Mouse (Mus musculus) liver (tissue): ENCODE results near the gene Tor1aip1.

ENCODE experiments used
- DNase-seq: peaks from one replicate; pipeline ENCODE4 v3.0.0-alpha.2; 2020; ENCODE audit warnings: mixed read lengths

Gene Tor1aip1

DNA sequence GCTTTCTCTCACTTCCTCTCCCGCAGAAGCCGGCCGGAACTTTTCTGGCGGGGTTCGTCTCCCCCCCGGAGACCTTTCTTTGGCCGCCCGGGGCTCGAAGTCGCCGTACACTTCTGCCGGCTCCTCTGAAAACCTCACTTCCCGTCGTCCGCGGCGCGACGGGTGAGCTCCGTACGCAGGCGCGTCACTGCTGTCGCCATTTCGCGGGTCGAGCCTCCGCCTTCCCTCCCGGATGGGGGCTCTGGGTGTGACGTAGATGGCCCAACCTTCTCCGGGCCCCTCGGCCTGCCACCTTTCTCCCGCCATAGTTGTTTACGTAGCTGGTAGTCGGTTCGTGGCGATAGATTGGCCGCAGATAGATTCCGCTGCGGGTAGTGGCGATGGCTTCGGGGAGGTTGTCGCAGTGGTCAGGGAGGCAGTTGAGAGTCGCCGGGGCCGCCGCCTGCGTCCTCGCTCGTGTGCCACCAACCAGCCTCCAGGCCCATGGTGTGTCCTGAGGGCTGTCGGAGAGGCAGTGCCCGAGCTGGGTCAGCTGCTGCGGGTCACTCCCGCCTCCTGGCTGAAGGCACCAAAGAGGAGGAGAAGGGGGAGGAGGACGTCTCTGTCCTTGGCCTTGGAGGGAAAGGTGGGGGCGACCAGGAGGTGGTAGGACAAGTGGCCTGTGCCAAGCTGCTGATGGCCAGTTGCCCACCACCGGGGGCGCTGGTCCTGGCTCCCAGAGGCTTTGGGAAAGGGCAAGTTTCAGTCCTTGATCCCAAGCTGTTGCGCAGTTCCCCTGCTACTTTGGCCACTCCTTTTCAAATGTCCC lies at the start of gene Tor1aip1:
Tor1aip1 (minus strand) TSS at position 551 of the 808 bp plus-strand sequence.
- DNase-seq: peak; percentile 96

DNA sequence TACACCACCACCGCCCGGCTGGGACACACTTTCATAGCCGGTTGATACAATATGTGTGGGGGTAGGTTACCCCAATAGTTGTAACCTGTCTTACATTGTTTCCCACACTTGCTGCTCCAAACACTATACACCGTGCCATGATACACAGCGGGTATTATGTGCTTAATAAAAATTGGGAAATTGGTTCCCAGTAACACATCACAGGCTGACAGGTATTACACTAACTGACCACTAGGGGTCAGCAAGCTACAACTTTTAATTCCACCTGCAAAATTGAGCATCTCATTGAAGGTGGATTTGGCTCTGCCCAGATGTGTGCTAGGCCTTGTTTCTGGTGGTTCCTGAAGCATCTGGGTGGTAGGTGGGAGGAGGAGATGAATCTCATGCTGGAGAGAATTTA lies 49.5 kb upstream of the Tor1aip1 start:
- DNase-seq: no peak

DNA sequence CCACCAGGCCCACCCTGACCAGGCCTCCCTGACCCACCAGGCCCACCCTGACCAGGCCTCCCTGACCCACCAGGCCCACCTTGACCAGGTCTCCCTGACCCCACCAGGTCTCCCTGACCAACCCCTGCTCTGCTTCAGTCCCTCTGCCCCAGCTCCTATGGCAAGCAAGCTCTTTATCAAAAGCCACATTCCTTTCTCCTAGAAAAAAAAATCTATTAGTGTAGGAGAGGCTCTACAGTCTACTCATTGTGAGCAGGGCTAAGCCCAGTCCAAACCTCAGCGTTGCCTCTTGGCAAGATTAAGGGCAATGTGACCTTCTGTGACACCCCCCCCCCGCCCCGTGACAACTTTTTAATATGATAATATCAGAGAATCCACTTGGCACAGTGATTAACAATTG lies 48.3 kb upstream of the Tor1aip1 start:
- DNase-seq: no peak

DNA sequence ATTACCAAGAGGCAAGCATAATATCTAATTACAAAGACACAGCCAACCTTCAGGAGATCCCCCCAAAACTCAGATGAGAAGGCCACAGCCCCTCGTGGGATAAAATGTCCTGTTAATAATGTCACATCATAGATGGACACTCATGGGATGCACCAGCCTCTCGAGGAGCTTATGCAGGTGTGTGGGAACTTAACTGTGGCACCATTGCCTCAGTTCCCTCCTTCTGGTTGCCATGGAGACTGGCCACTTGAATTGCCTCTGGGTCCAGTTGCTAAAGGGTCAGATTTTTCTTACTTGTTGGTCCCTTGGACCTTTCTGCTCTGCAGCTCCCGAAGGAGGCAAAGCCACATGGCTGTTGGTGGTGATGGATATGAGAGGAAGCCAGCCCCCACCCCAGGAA lies 41.4 kb upstream of the Tor1aip1 start:
- DNase-seq: no peak

DNA sequence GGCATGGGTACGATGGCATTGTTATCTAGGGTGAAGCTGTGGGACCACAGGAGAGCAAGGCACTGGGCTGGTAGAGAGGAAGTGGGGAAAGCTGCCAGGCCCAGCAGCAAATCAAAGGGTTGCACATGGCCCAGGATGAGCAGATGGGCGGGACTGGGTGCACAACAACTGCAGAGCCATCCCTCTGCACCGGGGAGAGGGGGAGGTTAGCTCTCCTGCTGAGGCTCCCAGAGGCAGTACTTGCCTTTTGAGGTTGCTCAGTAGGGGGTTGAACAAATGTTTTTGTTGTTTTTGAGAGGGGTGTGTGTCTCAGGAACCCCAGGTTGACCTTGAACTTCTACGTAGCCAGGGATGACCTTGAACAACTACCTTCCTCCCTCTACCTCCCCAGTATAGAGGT lies 40.2 kb upstream of the Tor1aip1 start:
- no peak for DNase-seq

DNA sequence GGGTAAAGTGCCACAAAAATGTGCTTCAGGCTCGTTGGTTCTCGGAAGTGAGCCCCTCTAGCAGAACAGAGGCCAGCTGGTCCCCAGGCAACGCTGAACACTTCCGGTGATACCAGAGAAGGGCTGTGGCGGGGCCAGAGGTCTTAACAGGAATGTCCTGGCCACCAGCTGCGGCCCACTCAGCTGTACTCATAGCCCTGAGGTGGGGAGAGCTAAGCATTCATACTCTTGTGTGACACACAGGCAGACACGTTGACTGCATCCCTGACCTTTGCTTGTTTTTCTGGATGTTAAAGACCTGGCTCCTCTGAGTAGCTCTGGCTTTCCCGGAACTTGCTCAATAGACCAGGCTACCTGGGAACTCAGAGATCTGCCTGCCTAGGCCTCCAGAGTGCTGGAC lies 38.3 kb upstream of the Tor1aip1 start:
- DNase-seq: no peak

DNA sequence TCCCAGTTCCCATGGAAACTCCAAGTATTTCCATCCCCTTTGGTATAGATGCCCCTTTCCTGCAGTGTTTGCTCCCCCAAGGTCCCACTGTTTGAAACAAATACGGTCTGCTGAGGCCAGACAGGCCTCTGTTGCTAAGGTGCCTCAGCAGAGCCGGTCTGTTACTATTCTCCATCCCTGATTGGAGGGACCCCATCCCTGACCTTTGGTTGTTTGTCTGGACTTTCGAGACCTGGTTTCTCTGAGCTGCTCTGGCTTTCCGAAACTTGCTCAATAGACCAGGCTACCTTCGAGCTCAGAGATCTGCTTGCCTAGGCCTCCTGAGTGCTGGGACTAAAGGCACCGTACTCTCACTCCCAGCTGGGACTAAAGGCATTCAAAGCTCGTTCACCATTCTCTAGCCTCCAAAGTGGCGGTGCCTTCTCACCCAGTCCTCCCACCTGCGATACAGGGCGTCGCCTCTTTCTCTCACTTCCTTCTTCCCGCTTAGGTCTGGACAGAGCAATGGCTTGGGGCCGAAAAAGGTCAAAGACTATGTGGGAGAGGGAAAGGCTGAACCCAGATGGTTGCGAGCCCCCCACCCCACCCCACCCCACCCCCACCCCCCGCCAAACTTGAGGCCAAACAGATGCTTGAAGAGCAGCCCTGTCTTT lies 37.0 kb upstream of the Tor1aip1 start:
- DNase-seq: peak; percentile 20

DNA sequence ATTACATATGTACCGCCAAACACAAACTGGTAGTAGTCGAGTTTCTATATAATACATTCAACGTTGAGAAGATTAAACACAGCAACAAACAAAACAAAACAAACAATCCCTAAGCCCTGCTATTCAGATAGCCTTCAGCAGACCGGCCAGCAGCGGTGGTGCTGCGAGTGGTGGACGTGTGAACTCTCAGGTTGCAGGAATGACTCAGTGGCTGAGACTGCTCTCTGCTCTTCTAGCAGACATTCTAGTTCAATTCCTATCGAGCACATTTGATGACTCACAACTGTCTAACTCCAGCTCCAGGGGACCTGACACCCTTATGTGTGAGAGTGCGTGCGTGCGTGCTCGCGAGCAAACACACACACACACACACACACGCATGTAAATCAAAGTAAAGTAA lies 33.8 kb upstream of the Tor1aip1 start:
- no peak for DNase-seq

DNA sequence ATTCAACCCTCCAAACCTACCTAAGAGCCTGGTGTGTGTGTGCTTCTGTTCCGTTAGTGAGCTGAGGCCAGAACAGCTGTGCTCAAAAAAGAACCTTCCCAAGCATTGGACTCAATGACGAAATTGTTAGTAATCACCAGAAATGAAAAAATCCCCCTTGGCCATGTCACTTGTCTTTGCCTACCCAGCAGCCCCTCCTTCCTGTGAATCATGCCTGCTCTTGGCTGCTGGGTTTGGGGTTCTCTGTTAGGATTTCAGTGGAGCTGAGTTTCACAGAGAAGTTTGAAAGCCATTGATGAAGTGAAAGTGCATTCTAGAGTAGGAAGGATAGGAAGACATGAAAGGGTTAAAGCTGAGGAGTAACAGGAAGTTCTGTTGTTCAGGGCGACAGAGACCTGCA lies 29.9 kb upstream of the Tor1aip1 start:
- DNase-seq: no peak

DNA sequence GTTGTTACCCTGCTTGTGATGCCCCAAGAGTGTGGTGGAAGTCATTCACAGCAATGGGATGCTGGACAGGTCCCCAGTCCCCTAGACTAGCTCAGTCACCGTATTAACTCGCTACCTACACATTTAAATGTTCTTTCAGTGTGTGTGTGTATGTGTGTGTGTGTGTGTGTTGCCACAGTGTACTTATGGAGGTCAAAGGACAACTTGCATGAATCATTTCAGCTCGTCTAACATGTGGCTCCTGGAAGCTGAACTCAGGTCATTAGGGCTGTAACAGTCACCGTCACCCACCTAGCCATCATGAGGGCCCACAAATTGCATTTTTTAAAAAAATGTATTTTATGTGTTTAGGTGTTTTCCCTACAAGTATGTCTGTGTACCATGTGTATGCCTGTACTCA lies 25.9 kb upstream of the Tor1aip1 start:
- DNase-seq: no peak

DNA sequence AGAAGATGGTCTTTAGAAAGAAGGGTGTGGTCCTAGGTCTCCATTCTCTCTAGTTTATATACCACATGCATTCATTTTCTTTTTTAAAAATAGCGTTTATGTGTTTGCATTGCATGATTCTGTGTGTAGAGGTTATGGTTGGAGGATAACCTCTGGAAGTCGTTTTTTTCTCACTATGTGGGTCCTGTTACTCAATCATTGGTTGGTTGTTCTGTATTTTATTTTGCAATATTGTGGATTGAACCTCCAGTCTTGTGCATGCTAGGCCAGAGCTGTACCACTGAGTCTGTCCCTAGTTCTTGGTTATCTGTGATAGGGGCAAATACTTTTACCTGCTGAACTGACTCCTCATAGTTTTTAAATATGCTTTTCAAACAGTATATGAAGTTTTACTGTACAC lies 21.9 kb upstream of the Tor1aip1 start:
- no peak for DNase-seq

DNA sequence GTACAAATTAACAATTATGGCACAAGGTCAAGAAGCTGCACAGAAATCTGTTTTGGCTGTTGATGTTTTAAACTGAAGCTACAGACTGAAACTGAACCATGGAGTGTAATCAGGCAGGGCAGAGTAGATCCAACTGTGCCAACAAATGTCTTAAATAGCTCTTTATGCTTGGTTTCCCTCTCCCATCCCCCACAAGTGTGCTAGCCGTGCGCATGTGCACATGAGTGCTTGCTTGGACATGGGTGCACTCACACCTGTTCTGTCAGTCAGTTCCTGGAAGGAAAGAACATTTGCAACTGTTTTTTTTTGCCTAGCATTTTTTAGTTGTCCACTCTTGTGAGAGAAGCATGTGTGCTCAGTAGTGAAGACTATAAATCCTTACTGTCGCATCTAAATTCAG lies 10.4 kb upstream of the Tor1aip1 start:
- no peak for DNase-seq

DNA sequence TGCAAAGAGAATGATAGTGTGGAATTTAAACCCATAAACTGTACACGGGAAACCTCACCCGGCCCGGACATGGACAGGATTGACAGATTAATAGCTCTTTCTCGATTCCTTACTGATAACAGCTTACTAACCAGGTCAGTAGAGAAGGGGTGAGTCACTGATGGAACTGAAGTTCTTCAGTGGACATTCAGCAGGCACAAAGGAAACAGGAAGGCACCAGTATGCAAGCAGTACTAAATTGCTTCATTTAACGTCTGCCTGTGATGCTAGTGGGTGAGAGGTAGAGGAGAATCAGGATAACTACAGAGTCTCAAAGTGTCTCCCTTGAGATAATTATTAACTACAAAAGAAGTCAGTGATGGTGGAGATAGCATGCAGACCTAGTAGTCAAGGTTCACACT lies 7.9 kb upstream of the Tor1aip1 start:
- no peak for DNase-seq

DNA sequence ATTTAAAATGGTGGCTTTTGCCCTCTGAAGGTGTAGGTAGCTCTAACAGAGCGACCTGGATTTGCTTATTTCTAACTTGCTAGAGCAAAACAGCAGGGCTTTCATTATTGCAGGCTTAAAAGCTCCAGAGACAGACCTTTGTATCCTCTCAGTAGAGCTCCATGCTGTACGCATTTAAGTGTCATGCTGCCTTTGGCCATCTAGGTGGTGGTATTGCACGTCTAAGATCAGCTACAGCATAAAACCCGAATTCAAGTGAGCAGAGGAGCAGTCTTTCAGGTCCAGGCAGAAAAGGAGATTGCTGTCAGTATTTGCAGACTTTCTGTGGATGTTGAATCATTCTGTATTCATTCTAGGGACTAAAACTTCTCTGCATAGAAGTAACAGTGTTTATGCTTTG lies 6.7 kb upstream of the Tor1aip1 start:
- DNase-seq: peak; percentile 61

DNA sequence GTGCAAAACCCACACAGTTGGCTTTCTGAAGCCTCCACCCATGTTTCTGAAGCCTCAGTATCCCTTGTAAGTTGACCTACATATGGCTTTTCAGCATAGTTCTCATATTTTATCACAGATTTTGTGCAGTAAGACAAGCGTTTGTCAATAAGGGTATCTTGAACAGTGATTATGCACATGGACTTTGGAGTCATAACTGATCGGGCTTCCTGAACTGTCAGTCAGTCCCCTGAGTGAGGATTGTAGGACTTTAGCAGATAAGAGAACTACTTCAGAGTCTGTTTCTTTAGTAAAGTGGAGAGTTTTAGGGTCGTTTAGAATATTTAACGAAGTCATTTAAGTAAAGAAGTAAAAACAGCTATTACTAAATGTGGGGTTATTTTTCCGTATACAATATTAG lies 6.2 kb upstream of the Tor1aip1 start:
- DNase-seq: no peak

DNA sequence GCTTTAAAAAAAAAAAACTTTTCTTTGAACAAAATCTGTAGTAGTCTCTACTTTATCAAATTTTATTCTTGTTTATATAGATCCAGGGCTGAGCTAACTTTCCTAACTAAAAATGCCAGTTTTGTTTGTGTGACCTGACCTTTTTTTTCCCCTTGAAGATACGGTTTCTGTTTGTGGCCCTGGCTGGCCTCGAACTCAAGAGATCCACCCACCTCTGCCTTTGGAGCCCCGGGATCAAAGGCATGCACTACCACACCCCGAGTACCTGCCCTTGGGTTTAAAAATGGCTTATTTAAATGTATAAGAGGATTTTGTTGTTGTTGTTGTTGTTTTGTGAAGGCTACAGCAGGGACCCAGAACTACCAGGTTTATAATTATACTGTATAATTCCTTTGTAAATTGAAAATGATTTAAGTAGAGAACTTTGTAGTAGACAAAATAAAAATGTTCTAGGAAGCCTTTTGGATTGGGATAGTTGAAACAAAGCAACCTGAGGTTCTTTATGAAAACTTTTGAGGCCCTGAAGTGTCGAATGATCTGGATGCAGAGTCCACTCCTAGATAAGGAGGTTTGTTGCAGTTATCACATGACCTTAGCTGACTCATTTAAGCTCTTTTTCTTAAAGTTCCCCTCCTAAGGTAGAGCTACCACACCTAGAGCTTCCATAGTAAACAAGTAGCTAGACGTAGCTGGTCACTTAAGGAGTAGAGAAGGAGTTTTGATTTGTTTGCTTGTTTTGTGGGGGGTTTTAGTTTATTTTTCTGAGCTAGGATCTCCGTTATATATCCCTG lies 5.4 kb upstream of the Tor1aip1 start:
- peak; percentile 36 for DNase-seq

DNA sequence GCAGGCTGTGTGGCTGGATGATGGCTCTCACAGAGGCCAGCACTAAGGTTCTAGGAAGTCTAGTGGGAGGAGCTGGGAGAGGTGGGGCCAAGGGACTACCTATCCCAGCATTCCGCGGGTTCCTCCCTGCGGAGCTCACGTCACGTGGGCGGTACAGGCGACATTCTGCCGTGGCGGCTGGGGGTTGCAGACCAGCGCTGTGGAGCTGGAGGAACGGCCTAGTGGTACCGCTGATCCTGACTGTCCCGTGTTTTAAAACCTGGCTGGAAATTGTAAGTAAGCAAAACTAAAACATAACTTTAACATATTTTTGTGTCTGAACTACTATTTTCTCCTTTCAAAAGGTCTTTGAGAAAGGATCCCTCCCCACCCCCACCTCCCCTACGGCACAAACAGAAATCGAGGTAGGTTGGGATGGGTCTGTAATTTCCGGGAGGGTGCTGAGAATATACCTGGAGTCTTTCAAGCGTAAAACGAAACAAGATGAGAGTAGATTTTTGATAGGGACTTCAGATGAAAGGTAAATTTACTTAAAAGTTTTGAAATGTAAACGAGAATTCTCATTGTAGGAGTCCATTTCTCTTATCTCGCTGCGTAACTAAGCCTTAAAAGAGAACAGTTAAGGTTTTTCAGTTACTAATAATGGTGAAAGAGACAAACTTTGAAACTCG lies 4.6 kb upstream of the Tor1aip1 start:
- DNase-seq: peak; percentile 96

DNA sequence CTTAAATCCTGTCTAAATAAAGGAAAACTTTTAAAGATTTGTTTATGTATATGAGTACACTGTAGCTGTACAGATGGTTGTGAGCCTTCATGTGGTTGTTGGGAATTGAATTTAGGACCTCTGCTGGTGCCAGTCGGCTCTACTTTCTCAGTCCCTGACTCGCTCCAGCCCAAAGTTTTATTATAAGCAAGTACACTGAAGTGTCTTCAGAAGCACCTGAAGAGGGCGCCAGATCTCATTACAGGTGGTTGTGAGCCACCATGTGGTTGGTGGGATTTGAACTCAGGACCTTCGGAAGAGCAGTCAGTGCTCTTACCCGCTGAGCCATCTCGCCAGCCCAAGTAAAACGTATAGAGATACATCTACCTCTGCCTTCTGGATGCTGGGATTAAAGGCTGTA lies 3.7 kb upstream of the Tor1aip1 start:
- peak; percentile 53 for DNase-seq

DNA sequence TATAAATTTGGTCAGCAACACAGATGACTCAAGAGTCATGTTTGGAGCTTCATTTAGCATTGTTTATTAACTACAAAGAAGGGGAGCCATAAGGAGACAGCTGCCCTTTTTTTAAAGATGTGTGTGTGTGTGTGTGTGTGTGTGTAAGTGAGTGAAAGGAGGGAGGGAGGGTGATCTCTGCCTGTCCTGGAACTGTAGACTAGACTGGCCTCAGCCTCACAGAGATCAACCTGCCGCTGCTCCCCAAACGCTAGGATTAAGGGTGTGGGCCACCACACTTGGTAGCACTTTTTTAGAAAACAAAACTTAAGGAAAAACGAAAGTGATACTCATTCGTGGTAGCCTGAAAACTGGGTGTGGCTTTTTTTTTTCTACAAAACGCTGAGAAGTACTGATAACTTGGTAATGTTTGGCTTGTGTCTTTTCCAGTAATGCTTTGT lies 884 bp upstream of the Tor1aip1 start:
- DNase-seq: peak; percentile 75

DNA sequence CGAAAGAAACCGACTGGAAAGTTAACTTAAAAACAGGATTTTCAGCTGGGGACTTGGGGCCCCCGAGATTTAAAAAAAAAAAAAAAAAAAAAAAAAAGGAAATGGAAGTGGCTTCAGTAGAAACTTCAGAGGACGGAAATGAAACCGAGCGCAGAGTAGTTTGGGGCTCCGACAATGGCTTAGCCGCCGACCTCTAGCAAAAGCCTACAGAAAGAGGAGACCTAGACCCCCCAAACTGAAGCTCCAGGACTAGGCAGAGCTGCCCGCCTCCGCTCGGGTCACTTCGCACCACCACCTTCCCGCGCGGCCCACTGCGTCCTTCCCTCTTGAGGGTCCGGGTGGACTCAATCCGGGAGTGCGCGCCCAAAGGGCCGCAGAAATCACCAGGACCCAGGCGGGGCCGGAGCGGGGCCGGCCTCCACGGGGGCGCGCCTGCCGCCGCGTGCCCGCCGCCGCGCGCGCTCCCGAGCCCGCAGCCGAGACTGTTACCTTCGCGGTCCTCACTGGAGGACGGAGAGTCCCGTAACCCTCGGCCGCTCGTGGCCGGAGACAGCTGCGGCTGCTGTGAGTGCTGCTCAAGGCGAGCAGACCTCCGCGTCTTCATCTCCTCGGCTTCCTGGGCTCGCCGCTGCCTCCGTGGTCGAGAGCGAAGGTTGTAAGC lies 881 bp downstream of the Tor1aip1 start, which contains the start of gene Tor1aip2:
Tor1aip2 (plus strand) TSS at position 135 of the 661 bp plus-strand sequence.
- DNase-seq: peak; percentile 90

DNA sequence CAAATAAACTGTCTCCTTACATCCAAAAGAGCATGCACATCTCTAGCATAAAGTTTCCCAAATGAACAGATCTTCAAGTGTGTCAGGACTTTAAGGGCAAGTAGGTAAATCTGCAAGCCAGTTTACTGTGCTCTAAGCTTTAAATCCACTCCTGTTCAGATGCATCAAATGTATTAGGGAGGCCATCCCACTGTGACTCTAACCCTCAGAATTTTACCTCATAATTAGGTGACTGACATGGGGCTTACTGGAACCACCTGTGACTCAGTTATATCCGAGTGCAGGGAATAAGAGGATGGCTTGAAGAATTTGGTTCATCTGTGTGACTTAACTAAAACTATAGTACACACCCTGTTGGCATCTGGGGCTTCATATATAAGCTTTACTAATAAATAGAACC lies 1.6 kb downstream of the Tor1aip1 start:
- no peak for DNase-seq

DNA sequence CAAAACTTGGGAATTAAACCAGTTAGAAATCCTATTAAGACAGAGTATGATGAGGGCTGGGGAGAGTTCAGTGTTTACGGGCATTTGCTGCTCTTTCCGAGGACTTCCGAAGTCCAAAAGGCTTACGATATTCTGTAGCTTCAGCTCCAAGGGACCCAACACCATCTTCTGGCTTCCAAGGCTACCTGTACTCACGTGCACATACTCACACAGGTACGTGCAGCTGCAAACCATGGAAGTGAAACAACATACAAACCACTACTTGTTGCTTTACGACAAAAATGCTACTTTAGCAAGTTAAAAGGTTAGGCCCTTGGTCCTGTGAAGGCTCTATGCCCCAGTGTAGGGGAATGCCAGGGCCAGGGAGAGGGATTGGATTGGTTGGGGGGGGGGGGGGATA lies 2.4 kb downstream of the Tor1aip1 start:
- DNase-seq: no peak
